Mouse (Mus musculus) cerebellum, adult 2 months (tissue): ENCODE measurements at regions not wholly inside any gene's neighbourhood (a gene's known extent, or its start where the extent isn't known, plus 50 kb on each side); places are given as distances from the start of the nearest gene placed in this dataset.

Experiments
- DNase-seq, 2 experiments: peaks; one replicate each; pipeline ENCODE4 v3.0.0; 2021
- H3K27ac ChIP-seq: fragments of 200-500 bp; 2 replicates; pipeline ENCODE4 v1.5.1; 2012; ENCODE audit warnings: low read length, control low read depth, inconsistent platforms; ENCODE audit not compliant: insufficient read depth
- H3K27me3 ChIP-seq: fragments of 200-500 bp; 2 replicates; pipeline ENCODE4 v1.6.1; 2012; ENCODE audit warnings: inconsistent platforms, mild to moderate bottlenecking, low read length, moderate library complexity; ENCODE audit not compliant: control insufficient read depth, insufficient read depth
- H3K4me1 ChIP-seq: fragments of 200-500 bp; 2 replicates; pipeline ENCODE4 v1.6.1; 2011; ENCODE audit warnings: low read length; ENCODE audit not compliant: control insufficient read depth, insufficient read depth
- H3K4me3 ChIP-seq: fragments of 200-500 bp; replicated peaks from 2 replicates; pipeline ENCODE3; 2011; ENCODE audit warnings: mild to moderate bottlenecking, low read depth, low read length, control low read depth; ENCODE audit not compliant: insufficient read depth
- CTCF ChIP-seq: fragments of 200-500 bp; IDR thresholded peaks from 2 replicates; pipeline ENCODE4 v1.5.1; 2011; ENCODE audit warnings: low read depth, mild to moderate bottlenecking, control low read depth, low read length, moderate library complexity, borderline replicate concordance; ENCODE audit not compliant: insufficient read depth
- POLR2A ChIP-seq: fragments of 200-500 bp; IDR thresholded peaks from 2 replicates; pipeline ENCODE4 v1.6.1; 2011; ENCODE audit warnings: low read length, control low read depth, borderline replicate concordance; ENCODE audit not compliant: insufficient read depth
- WGBS: fragments of 180-500 bp; shearing (Covaris S2); methylation state at CpG from one replicate; pipeline ENCODE4 v1.1.7; 2018; 5-methylcytosine and 5-hydroxymethylcytosine counted together

DNA sequence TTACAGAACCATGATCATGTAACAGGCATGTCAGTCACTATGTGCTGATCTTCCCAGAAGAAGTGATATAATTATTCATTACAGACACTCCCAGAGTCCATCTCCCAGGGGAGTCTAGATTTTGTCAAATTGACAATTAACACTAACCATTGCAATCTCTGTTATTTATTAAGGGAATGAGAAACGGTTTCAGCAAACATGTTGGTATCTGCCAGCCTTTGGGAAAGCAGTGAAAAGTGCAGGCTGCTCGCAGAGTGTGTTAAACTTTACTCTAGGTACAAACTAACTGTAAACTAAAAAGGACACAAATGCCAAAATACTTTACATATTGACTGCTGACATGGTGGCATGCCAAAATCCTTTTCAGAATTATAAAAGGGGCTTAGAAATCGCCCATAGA lies 583.9 kb downstream of the 1700064H15Rik start:
- Histone ChIP-seq H3K27me3 (no peaks in the 10 kb centered on the region), H3K4me1 (no peaks in the 10 kb centered on the region), H3K27ac (no peak overlapping the region), H3K4me3 (no peak overlapping the region)
- no peak for TF ChIP-seq CTCF
- TF ChIP-seq POLR2A = no peak
- DNase-seq = no peak
- WGBS = 72% methylated on average over 3 of the region's 3 CpGs

DNA sequence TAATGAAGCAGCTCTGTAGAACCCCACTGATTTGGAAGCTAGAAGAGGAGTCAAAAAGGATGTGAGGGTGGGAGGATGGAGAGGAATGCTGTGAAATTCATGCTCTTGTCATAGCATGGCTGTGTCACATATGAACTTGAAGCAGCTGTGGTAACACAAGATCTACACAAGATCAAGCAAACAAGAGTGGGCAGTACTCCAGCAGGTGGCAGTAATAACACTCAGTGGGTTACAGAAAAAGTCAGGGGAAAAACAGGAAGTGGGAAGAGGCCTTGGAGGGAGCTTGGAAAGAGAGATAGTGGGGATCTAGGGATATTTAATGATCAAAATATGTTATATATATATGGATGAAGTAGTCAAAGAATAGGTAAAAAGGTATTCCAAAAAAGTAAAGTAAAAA lies 582.5 kb downstream of the 1700064H15Rik start:
- no peaks in the 10 kb centered on the region for H3K4me1 ChIP-seq
- no peaks in the 10 kb centered on the region for H3K27me3 ChIP-seq
- no peak overlapping the region for H3K4me3 ChIP-seq
- no peak overlapping the region for H3K27ac ChIP-seq
- DNase-seq = no peak
- no peak for TF ChIP-seq POLR2A
- no peak for TF ChIP-seq CTCF

DNA sequence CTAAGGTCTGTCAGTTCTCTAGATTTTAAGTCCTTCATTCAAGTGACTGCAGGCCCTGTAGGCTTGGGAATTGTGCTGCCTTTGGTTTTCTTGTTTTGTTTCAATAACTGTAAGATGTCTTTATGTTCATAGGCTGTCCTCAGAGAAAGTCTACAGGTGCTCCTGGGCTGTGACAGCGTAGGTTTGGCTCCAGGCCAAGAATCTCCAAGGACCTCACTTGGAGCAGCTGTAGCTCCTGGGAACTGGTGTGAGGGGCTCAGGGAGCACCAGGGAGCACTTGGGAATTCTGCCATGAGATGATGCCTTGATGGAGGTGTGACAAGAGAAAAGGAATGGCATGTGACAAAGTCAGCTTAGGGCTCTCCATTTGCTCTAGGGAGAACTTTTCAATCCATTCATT lies 581.9 kb downstream of the 1700064H15Rik start:
- Histone ChIP-seq H3K4me1 (no peaks in the 10 kb centered on the region), H3K4me3 (no peak overlapping the region), H3K27me3 (no peaks in the 10 kb centered on the region), H3K27ac (no peak overlapping the region)
- TF ChIP-seq POLR2A = no peak
- no peak for TF ChIP-seq CTCF
- 9% methylated on average over 1 of the region's 1 CpGs for WGBS
- no peak for DNase-seq

DNA sequence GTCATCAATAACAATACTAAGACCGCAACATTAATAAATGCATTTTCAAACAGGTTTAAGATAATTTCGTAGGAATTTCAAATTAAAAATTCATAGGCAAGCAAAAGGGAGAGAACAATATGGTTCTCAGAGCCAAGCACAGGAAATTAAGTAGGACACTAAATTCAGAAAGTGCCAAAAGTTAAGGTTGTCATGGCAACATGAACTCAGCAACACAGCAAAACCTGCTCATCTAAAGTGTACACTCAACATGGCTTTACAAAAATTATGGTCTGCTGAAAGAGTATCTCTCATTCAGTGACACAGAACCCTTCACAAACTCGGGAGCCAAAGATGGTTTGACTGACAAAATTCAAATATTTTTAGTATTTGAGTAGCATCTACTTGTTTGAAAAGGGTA lies 572.5 kb downstream of the 1700064H15Rik start:
- H3K27me3 ChIP-seq = no peaks in the 10 kb centered on the region
- DNase-seq = no peak
- no peak overlapping the region for H3K4me3 ChIP-seq
- no peak overlapping the region for H3K27ac ChIP-seq
- WGBS = 74% methylated on average over 3 of the region's 3 CpGs
- no peak for TF ChIP-seq POLR2A
- TF ChIP-seq CTCF = no peak
- H3K4me1 ChIP-seq = no peaks in the 10 kb centered on the region

DNA sequence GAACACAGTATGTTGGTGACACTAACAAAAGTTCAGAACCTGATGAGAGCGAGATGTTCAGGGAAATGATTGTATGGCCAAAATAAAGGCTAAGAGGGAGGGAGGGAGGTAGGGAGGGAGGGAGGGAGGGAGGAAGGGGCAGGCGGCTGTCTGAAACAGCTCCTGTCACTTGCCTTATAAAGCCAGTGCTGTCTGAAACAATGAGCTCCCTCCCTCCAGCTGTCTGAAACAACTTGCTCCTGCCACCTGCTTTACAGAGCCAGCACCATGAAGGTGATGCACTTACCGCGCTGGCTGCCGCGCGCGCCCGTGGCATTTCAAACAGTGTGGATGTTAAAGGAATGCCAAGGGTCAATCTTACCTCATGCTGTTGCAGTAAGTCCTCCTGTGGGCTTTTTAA lies 571.9 kb downstream of the 1700064H15Rik start:
- no peak for DNase-seq
- WGBS = 74% methylated on average over 9 of the region's 9 CpGs
- no peaks in the 10 kb centered on the region for H3K4me1 ChIP-seq
- H3K4me3 ChIP-seq = no peak overlapping the region
- H3K27ac ChIP-seq = no peak overlapping the region
- no peaks in the 10 kb centered on the region for H3K27me3 ChIP-seq
- TF ChIP-seq POLR2A = no peak
- no peak for TF ChIP-seq CTCF

DNA sequence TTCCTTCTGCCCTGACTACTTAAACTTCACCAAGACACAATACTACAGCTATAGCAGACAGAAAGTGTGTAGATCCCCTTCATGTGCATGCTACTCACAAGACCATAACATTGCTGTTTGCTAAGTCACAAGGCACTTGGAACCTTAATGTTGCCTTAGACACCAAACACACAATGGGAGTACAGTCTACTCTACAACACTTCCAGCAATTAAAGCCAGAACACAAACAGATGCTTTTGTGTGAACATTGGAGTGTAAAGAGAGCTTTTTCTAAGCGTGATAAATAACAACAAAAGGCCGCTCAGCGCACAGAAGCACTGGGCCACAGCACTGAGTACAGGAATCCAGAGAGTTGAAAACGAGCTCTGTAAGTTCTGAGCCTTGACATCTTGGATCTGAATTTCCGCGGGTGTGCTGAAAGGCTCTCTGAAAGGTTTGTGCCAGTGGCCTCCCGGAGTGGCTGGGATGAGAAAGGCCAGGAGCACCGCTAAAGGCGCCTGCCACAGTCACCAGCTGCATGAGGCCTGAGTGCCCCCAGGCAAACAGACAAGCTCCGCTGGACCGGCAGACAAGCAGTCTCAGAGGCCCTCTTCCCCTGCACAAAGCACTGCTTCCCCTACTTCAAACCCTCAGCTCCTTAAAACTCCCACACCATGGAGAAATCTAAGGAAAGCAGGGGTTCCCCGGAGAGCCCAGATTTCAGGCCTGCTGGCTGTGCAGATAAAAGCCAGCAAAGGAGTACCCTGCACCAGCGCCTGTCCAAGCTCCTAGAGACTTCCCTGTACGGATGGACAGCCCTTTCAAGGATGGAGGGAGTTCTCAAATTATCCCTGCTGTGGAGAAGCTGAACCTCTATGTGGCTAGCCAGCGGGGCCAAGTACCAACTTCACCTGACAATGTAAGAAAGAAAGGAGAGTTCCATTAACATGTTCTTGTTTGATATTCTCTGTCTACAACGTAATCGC lies 568.3 kb downstream of the 1700064H15Rik start:
- Histone ChIP-seq H3K4me3 (no peak overlapping the region), H3K4me1 (no peaks in the 10 kb centered on the region), H3K27ac (no peak overlapping the region), H3K27me3 (no peaks in the 10 kb centered on the region)
- WGBS = 79% methylated on average over 17 of the region's 17 CpGs
- TF ChIP-seq POLR2A = no peak
- no peak for TF ChIP-seq CTCF
- no peak for DNase-seq

DNA sequence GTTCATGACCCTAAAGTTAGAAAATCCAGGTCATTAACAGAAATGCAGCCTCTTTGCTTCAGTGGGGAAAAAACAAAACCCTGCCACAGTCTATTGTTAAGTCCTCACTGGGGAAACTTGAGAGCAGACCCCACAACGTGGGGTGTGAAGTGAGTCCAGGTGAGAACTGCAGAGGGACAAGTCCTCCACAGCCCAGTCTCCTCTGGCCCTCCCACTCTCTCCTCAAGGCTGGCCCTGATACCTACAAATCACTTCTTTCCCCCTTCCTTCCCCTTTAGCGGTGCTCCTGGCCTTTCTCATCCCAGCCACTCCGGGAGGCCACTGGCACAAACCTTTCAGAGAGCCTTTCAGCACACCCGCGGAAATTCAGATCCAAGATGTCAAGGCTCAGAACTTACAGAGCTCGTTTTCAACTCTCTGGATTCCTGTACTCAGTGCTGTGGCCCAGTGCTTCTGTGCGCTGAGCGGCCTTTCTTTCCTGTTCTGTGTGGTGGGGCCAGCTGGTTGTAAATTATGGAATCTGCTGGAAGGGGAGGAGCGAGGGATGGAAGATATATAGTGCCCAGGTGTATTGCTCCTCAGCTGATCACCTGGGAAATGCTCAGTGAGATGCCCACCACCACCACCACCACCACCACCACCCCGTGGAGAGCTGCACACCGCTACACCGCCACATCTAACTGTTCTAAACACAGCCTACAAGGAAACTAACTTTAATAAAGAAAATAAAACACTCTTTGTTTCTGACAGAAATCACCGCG lies 566.8 kb downstream of the 1700064H15Rik start:
- peak in 1 of 2 experiments; percentile 15 for DNase-seq
- TF ChIP-seq POLR2A (no peak), CTCF (no peak)
- H3K27me3 ChIP-seq = no peaks in the 10 kb centered on the region
- H3K27ac ChIP-seq = no peak overlapping the region; the same call in 1 of the 2 replicates
- no peak overlapping the region for H3K4me3 ChIP-seq
- no peaks in the 10 kb centered on the region for H3K4me1 ChIP-seq
- whole genome bisulfite sequencing = 40% methylated on average over 14 of the region's 14 CpGs
